Mouse (Mus musculus): ENCODE measurements around the gene Rnd3.

- TF ChIP-seq CTCF (IDR thresholded peaks at IDR 0.05; ENCODE audit: low read depth, low read length) = no peak
- TF ChIP-seq POLR2A (IDR thresholded peaks at IDR 0.05; ENCODE audit: extremely low read depth, insufficient read depth, low read length) = no peak
Measured at GRCm38 (mm10) chr2:51128090-51128489, 20.8 kb downstream of the Rnd3 start.
